Mouse (Mus musculus) hindbrain, embryonic 11.5 days (tissue): ENCODE results near the gene Mpg. TPM values are rescaled to one million over a fixed set of nuclear protein-coding genes. Genes with fewer than 3 reads are reported as not detected.

Experiments
- ATAC-seq: fragments of 200-750 bp; cut with Nextera tagmentation; 2 replicates; pipeline ENCODE4 v1.8.0; 2017; ENCODE audit warnings: mild to moderate bottlenecking, moderate TSS enrichment, moderate library complexity; ENCODE audit not compliant: low FRiP score
- DNase-seq: peaks from one replicate; pipeline ENCODE4 v3.0.0-alpha.2; 2015; ENCODE audit warnings: low spot score
- H3K27ac ChIP-seq: fragments of 300-500 bp; sonication (generic); 2 replicates; pipeline ENCODE4 v1.5.1; 2014; ENCODE audit warnings: mild to moderate bottlenecking, low read depth, low read length
- H3K27me3 ChIP-seq: fragments of 300-500 bp; sonication (generic); 2 replicates; pipeline ENCODE4 v1.6.1; 2014; ENCODE audit warnings: mild to moderate bottlenecking, low read length, moderate library complexity, mixed read lengths; ENCODE audit not compliant: control insufficient read depth, insufficient read depth
- H3K36me3 ChIP-seq: fragments of 300-500 bp; sonication (generic); 2 replicates; pipeline ENCODE4 v1.6.1; 2014; ENCODE audit warnings: mild to moderate bottlenecking, low read length, moderate library complexity, mixed read lengths; ENCODE audit not compliant: control insufficient read depth, insufficient read depth
- H3K4me1 ChIP-seq: fragments of 300-500 bp; sonication (generic); replicated peaks from 2 replicates; pipeline ENCODE4 v1.6.1; 2014; ENCODE audit warnings: low read length, mixed read lengths; ENCODE audit not compliant: control insufficient read depth, insufficient read depth
- H3K4me2 ChIP-seq: fragments of 300-500 bp; sonication (generic); replicated peaks from 2 replicates; pipeline ENCODE4 v1.6.1; 2014; ENCODE audit warnings: mild to moderate bottlenecking, low read depth, low read length
- H3K4me3 ChIP-seq: fragments of 300-500 bp; sonication (generic); 2 replicates; pipeline ENCODE4 v1.5.1; 2014; ENCODE audit warnings: low read depth, low read length
- H3K9ac ChIP-seq: fragments of 300-500 bp; sonication (generic); 2 replicates; pipeline ENCODE4 v1.6.1; 2014; ENCODE audit warnings: low read depth, low read length
- H3K9me3 ChIP-seq: fragments of 300-500 bp; sonication (generic); 2 replicates; pipeline ENCODE4 v1.6.1; 2016; ENCODE audit warnings: low read length; ENCODE audit not compliant: control insufficient read depth
- WGBS: fragments of 180-500 bp; shearing (Covaris S2); extraction: QIAGEN DNeasy Blood & Tissue Kit; methylation state at CpG from one replicate; pipeline ENCODE4 v1.1.7; 2014; 5-methylcytosine and 5-hydroxymethylcytosine counted together
- polyA plus RNA-seq: library from polyadenylated mRNA; unstranded; fragments of >200 nt; fragmentation: Nextera tagmentation; extraction: Ambion mirVana; gene quantifications from 2 replicates; pipeline ENCODE4 v1.2.1, GENCODE M21; 2014

The Mpg gene
- polyA plus RNA-seq, 1 experiment from 2014 or later: 29.0 TPM

DNA sequence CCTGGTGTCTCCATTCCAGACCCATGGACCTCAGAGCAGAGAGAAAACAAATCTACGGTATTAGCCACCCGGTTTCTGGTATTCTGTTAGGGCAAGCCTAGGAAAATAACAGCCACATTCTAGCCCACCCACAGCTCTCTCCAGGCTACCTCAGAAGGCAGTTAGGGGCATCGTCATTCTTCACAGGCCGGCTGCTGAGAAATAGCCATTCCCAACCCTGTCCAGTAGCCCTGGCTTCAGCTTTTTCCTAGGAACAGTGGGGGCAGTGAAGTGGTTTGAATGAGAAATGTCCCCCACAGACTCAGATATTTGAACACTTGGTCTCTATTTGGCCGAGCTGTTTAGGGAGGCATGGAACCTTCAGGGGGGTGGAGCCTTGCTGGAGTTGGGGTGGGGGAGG is 36.9 kb upstream of the Mpg start:
- no peaks in the 10 kb centered on the region for H3K4me1 ChIP-seq
- no peak overlapping the region for H3K9ac ChIP-seq
- 63% methylated on average over 5 of the region's 5 CpGs for WGBS
- DNase-seq (no peak), ATAC-seq (no peak)
- H3K27ac ChIP-seq: no peak overlapping the region
- no peaks in the 10 kb centered on the region for H3K27me3 ChIP-seq
- no peak overlapping the region for H3K4me2 ChIP-seq
- H3K9me3 ChIP-seq: no peaks in the 10 kb centered on the region
- no peak overlapping the region for H3K4me3 ChIP-seq
- H3K36me3 ChIP-seq: no peaks in the 10 kb centered on the region

DNA sequence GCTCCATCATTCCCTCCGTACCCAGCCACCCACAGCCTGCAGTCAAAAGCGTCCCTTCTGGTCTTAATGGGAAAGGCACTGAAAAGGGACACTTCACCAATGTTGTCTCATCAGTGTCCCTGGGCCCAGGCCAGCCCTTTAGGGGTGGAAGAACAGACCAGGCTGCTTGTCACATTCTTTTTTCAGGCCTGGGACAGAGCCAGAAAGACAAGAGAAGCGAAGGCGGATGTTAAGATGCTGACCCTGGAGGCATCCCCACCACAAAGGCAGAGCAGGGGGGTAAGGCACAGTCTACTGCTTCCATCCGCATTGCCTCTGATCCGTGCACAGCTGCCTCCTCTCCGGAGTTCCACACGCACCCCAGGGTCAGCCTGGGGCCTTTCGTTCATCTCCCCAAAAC is 36.2 kb upstream of the Mpg start:
- Histone ChIP-seq H3K27me3 (no peaks in the 10 kb centered on the region), H3K4me2 (no peak overlapping the region), H3K4me1 (no peaks in the 10 kb centered on the region), H3K9ac (no peak overlapping the region), H3K9me3 (no peaks in the 10 kb centered on the region), H3K36me3 (no peaks in the 10 kb centered on the region), H3K27ac (no peak overlapping the region), H3K4me3 (no peak overlapping the region)
- DNase-seq: no peak
- ATAC-seq: no peak
- WGBS: 84% methylated on average over 9 of the region's 9 CpGs

DNA sequence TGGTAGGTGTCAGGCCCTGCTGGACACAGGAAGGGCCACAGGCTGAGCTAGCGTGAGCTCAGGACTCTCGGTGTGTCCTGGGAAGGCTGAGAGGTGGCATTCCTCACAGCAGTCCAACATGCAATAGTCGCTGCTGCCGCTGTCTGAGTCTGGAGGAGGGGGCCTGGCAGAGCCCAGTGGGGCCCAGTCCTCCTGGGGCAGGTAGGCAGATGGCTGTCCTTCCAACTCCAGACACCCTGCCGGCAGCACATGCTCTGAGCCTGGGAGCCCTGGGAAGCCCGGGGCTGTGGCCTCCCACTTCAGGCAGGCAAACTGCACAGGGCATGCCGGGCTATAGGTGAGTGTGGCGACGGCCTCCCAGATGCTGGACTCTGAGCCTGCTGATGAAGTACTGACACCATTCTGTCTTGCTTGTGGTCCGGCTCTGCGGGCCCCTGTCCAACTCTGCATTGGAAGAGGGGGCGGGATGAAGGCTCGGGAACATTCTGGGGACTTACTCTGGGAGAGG is 35.6 kb upstream of the Mpg start:
- Histone ChIP-seq H3K9me3 (no peaks in the 10 kb centered on the region), H3K4me3 (no peak overlapping the region), H3K4me2 (no peak overlapping the region), H3K9ac (no peak overlapping the region), H3K27me3 (no peaks in the 10 kb centered on the region), H3K36me3 (no peaks in the 10 kb centered on the region), H3K4me1 (no peaks in the 10 kb centered on the region), H3K27ac (no peak overlapping the region)
- DNase-seq (no peak), ATAC-seq (no peak)
- WGBS: 77% methylated on average over 13 of the region's 13 CpGs

DNA sequence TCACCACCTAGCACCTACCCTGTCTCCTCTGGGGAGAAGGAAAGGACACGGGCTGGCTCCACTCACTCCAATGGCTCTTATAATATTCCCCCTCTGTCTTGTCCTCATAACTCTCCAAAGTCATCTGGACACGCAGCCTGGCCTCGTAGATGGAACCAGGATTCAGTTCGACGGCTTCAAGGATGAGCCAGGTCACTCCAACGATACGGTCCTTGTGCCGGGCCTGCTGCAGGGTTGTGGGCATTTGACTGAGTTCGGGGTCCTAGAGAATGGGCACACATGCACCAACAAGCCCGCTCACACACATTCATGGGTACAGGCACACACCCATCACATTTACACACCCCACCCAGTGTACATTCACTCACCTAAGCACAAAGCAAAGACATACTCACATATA is 33.1 kb upstream of the Mpg start:
- 92% methylated on average over 10 of the region's 10 CpGs for WGBS
- Histone ChIP-seq H3K27me3 (no peaks in the 10 kb centered on the region), H3K4me1 (no peaks in the 10 kb centered on the region), H3K27ac (no peak overlapping the region), H3K36me3 (no peaks in the 10 kb centered on the region), H3K4me3 (no peak overlapping the region), H3K4me2 (no peak overlapping the region), H3K9ac (no peak overlapping the region), H3K9me3 (no peaks in the 10 kb centered on the region)
- no peak for ATAC-seq
- DNase-seq: no peak

DNA sequence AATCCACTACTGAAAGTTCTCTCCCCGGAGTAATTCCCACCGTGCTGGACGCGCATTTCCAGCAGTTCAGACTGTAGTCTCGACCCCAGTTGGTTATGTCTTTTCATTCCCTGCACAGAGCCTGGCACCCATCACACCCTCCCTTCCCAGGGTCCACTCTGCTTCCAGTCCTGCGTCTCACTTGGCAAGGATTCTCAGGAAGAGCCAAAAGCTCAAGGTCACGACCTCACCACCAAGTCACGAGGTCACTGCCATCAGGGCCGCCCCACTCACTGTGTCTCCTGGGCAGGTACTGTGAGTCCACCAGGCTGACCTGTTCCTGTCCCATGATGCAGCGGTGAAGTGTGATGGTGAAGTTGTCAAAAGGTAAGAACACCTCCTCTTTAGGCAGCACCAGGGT is 32.2 kb upstream of the Mpg start:
- Histone ChIP-seq H3K4me1 (no peaks in the 10 kb centered on the region), H3K27ac (no peak overlapping the region), H3K27me3 (no peaks in the 10 kb centered on the region), H3K4me2 (no peak overlapping the region), H3K9ac (no peak overlapping the region), H3K9me3 (no peaks in the 10 kb centered on the region), H3K4me3 (no peak overlapping the region), H3K36me3 (no peaks in the 10 kb centered on the region)
- ATAC-seq: no peak
- DNase-seq: no peak
- WGBS: 81% methylated on average over 10 of the region's 10 CpGs

DNA sequence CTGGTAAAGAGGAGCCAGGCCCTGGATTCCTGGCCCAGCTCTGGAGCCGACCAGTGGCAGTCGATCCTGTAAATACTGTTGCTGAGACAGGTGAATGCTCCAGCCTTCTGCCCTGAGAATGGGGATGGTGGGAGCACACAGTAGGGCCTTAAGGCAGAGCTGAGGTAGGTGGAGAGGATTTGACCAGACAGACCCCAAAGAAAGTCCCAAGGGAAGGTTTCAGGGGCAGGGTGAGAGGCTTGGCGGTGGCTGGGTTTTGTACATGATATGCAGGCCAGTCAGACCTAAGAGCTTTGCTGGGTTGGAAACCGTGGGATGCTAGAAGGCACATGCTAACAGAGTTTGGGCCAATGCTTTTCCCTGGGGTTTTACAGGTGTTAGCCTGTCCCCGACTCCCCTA is 31.7 kb upstream of the Mpg start:
- Histone ChIP-seq H3K9ac (no peak overlapping the region), H3K4me3 (no peak overlapping the region), H3K4me2 (no peak overlapping the region), H3K27me3 (no peaks in the 10 kb centered on the region), H3K9me3 (no peaks in the 10 kb centered on the region), H3K36me3 (no peaks in the 10 kb centered on the region), H3K4me1 (no peaks in the 10 kb centered on the region), H3K27ac (no peak overlapping the region)
- DNase-seq: no peak
- ATAC-seq: no peak
- WGBS: 85% methylated on average over 5 of the region's 5 CpGs

DNA sequence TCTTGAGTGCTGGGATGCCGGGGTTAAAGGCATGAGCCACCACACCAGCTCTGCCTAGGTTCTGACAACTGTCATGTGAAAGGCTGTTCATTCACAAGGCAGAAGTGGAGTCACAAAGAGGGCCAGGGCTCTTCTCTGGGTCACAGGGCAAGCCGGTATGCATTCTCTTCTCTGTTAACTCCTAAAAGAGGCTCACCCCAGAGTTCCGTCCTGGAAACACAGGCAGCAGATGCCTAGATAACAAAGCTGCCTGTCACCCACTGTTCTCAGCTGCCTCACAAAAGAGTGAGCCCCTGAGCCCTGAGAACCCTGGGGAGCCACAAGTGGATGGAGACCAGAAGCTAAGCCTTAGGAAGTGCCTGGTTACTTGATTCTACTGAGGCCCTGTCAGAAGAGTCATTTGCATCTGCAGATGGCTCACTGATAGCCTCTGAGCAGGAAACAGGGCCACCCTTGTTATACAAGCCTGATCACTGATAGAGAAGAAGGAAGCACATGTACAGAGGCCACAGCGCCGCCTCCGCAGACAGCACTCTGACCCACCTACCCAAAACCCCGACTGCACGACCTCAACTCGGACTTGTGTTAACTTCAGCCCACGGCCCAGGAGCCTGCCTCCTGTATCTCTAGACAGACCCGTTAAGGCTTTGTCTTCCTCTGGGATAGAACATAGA is 30.3 kb upstream of the Mpg start:
- H3K4me1 ChIP-seq: no peaks in the 10 kb centered on the region
- ATAC-seq: no peak
- WGBS: 27% methylated on average over 11 of the region's 11 CpGs

DNA sequence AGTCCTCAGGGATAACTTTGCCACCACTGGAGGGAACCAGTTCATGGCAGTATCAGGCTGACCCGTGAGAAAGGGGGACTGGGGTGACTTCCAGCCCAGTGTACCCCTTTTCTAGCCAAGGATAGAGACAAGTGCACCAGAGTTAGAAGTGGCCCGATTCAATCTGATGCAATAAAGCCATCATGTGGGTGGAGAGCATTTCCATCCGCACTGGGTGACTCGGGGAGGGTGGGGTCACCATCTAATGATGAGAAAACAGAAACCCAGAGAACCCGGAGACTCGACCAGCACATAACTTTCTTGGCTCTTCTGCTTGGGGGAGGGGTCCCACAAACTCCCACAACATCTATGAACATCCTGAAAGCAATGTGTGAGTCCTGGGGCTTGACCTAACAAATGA is 29.6 kb upstream of the Mpg start:
- H3K27ac ChIP-seq: no peak overlapping the region
- no peak overlapping the region for H3K4me3 ChIP-seq
- H3K27me3 ChIP-seq: no peaks in the 10 kb centered on the region
- H3K36me3 ChIP-seq: no peaks in the 10 kb centered on the region
- 84% methylated on average over 6 of the region's 6 CpGs for WGBS
- H3K4me2 ChIP-seq: no peak overlapping the region
- H3K9ac ChIP-seq: no peak overlapping the region
- no peaks in the 10 kb centered on the region for H3K9me3 ChIP-seq
- H3K4me1 ChIP-seq: no peaks in the 10 kb centered on the region
- no peak for ATAC-seq
- no peak for DNase-seq

More for the DNA sequence above, 30.3 kb upstream of the Mpg start:
- no peaks in the 10 kb centered on the region for H3K36me3 ChIP-seq
- no peak overlapping the region for H3K9ac ChIP-seq
- no peak overlapping the region for H3K4me2 ChIP-seq
- H3K9me3 ChIP-seq: no peaks in the 10 kb centered on the region
- H3K27ac ChIP-seq: no peak overlapping the region
- no peak overlapping the region for H3K4me3 ChIP-seq
- no peaks in the 10 kb centered on the region for H3K27me3 ChIP-seq
- DNase-seq: no peak

DNA sequence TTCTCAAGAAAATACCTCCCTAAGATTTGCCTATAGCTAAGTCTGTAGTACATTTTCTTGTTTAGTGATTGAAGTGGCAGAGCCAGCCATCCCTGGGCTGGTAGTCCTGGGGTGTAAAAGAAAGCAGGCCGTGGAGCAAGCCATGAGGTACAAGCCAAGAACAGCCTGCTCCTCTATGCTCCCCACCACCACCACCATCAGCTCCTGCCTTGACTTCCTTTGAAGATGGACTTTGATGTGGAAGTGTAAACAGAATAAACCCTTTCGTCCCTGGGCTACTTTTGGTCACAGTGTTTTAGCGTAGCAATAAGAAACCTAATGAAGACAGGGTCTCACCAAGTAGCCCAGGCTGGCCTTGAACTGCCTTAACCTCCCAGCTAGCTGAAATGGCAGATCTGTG is 28.5 kb upstream of the Mpg start:
- H3K27ac ChIP-seq: no peak overlapping the region
- H3K9ac ChIP-seq: no peak overlapping the region
- H3K27me3 ChIP-seq: no peaks in the 10 kb centered on the region
- no peaks in the 10 kb centered on the region for H3K9me3 ChIP-seq
- H3K36me3 ChIP-seq: no peaks in the 10 kb centered on the region
- 60% methylated on average over 3 of the region's 3 CpGs for WGBS
- no peak overlapping the region for H3K4me2 ChIP-seq
- ATAC-seq (no peak), DNase-seq (no peak)
- no peaks in the 10 kb centered on the region for H3K4me1 ChIP-seq
- H3K4me3 ChIP-seq: no peak overlapping the region
